Mouse (Mus musculus) left cerebral cortex, adult 11 months (tissue): Measurements from ENCODE around the gene Pi4k2b.
A peak's percentile ranks its signal among the peaks of the same experiment; 100 is the strongest.
"Not testable (repeated sequence)": the region's sequence is repeated elsewhere in the genome, so short reads cannot be mapped to it uniquely, and the experiment has no call there.

Source experiments
- DNase-seq: peaks from one replicate; pipeline ENCODE4 v3.0.0; 2022; ENCODE audit warnings: low spot score

Pi4k2b gene

DNA sequence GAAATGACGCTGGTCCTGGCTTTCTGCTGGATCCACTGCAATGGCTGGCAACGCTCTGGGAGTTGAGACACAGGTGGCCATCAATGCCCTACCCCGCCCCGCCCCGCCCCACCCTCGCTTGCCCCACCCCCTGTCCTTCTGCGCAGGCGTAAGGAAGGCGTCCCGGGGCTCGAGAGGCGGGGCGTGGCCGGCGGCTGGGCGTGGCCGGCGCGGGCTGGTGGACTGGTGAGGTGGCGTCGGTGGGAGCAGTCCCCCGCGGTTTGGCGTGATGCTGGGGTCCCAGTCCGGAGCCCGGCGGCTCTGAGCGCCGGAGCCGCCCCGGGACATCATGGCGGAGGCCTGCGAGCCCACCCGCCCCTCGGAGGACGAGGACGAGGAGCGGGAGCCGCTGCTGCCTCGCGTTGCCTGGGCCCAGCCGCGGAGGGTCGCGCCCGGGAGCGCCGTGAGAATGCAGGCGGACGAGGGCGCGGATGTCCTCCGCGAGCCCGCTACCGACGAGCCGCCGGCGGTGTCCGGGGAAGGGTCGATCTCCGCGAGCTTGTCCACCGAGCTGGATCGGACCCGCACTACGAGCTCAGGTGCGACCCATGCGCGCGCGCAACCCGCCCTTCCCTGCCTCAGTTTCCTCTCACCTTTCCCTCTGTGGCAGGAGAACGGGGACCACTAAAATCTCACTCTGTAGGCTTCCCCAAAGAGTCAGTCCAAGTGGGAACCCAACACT lies at the start of gene Pi4k2b:
Gene Pi4k2b, plus strand, starts transcription at position 184 of the 721 bp plus-strand sequence.
- DNase-seq: peak; percentile 17

DNA sequence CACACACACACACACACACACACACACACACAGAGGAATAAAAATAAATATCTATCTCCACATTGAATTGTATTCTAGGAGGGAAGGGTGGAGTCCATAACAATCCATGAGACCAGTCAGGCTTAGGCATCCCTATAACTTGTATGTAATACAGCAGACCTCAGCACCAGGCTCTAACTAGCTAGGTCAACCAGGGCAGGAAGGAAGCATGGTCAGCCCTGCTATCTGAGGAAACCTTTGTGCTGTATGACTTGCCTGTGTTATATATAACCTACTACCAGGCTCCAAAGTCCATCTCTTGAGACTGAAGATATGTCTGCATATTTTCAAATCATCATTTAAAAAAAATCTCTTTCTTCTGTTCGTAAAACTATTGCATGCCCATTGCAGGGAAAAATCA lies 44.1 kb upstream of the Pi4k2b start:
- DNase-seq: no peak

DNA sequence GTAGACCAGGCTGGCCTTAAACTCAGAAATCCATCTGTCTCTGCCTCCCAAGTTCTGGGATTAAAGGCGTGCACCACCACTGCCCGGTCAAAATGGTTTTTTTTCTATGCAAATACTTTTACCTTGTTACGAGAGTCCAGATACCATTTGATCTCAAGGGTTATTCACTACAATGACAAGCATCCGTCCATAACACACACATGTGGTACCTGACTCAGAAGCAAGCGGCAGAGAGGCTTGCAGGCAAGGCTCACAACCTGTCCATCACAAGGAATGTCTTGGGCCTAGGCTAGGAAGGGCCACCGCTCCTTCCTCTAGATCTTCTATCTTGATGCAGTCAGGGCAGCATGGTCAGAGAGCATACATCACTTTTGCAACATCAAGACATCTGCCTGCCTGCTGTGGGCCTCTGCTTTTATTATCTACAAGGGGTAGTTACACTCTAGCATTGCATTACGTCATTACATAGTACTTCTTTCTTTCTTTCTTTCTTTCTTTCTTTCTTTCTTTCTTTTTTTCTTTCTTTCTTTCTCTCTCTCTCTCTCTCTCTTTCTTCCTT lies 43.4 kb upstream of the Pi4k2b start:
- DNase-seq: not testable (repeated sequence)

DNA sequence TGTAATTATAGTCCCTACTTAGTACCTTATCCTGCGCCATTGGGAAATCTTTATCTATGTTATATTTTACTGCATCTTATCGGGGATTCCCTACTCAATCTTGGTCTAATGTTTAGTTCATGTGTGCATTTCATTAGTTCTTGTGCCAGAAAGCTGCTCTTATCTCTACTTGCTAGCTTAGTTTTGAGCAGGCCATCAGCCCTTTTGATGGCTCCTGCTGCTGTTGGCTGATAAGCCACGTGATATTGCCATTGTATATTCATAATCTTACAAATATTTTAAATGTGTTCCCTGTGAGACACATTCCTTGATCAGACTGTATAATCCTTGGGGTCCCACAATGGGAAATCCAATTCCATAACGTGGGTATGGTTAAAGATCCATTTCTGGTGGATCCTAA lies 36.8 kb upstream of the Pi4k2b start:
- DNase-seq: no peak

DNA sequence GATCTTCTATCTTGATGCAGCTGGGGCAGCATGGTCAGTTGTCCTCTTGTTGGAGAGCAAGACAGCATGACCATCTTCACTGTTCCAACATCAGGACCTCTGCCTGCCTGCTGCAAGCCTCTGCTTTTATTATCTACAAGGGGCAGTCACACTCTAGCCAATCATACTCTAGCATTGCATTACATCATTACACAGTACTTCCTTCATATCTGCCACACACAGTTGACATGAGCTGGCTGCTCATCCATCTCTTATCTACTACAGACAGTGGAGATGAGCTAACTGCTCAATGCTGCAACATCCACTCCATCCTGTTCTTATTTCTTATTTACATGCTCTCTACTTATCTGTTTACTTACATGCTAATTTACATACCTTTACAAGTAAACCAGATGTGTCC lies 28.7 kb upstream of the Pi4k2b start:
- no peak for DNase-seq

DNA sequence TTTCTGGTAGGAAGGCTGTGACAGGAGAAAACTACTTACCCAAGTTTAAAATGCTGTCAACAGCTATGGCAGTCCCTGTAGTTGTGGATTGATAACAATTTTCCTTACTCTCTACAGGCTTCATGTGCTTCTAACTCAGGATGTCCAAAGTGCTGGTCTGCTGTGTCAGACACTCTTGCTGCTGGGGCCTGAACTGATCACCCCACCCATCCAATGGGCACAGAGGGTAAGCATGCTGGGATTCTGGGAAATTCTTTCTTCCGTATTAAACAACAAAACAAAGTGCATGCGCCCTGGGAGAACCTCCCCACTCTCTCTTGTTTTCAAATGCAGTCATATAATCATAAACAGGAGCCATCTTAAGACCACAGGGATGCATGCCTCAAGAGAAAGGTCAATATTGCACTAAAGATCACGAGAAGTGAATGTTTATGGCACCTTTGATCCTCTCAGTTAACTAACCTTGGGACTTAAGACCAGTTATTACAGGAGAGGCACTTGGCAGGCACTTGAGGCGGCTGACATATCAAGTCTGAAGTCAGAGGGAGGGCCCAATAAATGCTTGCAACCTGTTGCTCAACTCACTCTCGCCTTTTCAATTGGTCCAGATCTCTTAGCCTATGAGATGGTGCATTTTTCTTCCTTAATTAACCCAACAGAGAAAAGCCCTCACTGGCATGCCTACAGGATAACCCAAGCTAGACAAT lies 24.5 kb upstream of the Pi4k2b start:
- DNase-seq: no peak

DNA sequence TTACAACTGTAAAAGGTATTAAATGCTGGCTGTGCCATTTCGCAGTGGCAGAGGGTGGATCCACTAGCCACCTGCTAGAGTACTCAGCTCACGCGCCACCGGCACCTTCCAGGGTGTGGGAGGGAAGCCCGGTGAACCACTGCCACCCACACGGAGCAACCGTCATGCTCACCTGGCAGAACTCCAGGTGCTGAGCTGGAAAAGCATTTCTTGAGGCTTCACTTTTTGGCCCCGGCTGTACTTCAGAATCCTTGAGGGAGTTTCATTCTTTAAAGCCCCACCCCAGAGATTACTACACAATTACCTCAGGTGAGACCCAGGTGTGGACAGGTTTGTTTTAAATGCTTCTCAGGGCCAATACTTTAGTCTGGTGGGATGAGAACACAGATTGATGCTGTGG lies 20.4 kb upstream of the Pi4k2b start:
- no peak for DNase-seq

DNA sequence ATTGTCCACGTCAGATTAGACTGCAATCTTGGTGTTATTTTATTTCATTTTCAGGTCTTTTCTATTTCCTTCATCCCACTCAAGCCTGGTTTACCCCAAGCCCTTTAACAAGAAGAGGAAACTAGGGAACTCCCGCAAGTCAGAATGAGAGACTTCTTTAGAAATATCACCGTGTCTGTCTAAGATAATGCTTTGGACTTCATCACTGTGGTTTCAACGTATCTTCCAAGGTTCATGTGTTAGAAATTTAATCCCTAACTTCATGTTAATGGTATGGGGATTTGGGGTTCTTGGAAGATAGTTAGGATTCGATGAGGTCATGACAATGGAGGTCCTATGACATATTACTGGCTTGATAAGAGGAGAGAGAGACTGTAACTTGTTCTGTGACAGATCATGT lies 13.6 kb upstream of the Pi4k2b start:
- no peak for DNase-seq

DNA sequence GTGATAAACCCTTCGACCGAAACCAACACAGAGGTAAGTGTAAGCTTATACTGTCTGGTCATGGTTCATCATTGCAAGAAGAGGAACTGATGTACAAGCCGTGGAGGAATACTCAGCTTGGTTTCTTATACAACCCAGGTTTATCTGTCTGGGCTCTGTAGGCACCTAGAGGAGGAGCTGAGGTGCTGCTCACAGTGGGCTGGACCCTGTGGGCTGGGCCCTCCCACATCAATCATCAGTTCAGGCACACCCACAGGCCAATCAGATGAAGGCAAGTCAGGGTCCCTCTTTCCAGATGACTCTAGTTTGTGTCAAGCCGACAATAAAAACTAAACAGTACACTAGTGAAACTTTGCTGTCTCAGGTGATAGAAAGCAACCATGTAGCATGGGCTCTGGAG lies 8.6 kb upstream of the Pi4k2b start:
- DNase-seq: no peak

DNA sequence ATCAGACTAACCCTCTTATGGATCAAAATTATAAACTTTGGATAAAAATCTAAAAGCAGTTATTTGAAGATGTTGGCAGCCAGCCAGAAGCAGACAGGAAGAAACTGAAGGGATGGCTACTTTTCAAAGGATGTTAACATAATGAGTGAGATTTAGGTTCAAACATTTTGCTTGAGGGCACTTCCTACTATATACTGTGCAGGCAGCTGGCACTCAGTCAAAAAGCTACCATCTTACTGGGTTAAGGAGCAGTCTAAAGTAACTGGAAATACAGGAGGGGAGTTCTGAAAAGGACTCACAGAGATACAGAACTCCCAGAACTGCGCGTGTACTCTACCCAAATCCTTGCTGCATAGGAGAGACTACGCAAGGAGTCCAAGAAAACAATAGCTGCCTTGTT lies 5.3 kb upstream of the Pi4k2b start:
- no peak for DNase-seq

DNA sequence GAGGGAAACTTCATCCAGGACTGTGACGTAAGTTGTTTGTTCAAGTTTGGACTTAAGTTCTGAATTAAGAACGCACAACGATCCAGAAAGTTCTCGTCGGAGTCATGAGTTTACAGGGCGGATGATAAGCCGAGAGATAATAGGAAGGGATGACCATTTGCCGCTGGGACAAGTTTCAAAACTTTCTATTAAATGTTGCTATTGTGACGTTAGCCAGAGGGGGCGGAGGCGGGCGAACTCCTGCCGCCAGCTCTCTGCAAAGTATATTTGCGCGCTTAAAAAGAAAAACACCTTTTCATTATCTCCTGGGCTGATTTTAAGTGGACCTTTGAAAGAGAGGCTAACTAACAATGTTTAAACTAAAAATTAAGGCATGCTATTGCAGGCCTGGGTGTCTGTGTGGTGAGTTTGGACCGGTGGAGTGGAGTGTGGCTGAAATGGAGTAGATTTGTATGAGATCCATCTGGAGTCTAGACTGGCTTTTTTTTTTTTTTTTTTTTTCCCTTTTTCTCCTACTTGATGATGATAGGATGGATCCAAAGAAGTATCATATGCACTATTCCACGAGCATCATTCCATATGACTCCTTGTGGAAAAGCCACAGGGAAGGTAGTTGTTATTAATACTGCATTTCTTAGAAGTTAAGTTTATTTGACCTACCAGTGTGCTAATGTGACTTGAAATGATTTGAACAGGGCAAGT lies 889 bp downstream of the Pi4k2b start:
- no peak for DNase-seq

DNA sequence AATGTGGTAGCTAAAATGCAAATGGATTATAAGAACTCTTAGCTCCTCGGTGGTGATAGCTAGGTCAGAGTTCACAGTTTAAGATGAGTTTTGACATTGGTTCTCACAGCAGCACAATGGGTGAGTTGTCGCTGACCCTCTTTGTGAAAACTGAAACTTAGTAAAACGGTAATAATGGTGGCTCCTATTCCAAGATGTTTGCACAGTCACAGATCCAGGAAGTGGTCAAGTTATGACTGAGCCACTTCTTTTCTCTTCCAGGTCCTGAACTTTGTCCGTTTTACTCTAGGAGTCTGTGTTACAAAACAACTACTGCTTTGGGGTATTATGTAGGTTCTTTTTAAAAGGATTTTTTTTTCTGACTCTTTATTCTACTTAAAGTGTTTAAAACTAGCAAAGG lies 1.9 kb downstream of the Pi4k2b start:
- no peak for DNase-seq

DNA sequence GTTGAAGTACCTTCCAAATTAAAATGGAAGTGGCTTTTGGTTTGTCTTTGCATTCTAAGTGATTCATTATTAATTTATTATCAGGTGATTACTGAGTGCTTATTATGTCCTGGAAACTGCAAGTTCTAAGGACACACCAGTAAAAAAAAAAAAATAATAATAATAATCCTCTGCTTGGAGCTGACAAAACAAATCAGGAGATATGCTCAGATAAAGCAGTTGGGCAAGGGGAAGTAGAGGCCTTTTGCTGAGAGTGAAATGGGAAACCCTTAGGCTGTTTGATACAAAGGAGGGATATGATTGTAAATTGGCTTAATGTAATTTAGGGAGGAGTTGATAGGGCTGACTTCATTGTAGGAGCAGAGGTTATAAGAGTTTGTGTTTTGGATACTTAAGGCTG lies 5.5 kb downstream of the Pi4k2b start:
- DNase-seq: no peak

DNA sequence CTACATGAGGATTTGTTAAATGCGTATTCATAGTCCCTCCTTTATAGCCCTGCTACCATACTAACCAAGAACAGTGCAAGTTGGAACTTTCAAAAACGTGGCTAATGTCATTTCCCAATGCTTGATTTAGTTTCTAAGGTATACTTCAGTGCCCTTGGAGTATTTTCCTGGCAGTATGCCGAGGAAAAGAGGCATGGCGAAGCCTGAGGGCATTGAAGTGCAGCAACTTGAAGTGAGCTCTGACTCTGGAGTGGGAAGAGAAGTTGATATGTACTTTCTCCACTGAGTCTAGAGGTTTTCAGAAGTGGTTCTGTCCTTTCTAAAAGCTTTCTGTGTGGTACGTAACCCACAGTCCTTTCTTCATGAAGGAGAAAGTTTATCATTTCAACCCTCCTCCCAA lies 7.4 kb downstream of the Pi4k2b start:
- no peak for DNase-seq

DNA sequence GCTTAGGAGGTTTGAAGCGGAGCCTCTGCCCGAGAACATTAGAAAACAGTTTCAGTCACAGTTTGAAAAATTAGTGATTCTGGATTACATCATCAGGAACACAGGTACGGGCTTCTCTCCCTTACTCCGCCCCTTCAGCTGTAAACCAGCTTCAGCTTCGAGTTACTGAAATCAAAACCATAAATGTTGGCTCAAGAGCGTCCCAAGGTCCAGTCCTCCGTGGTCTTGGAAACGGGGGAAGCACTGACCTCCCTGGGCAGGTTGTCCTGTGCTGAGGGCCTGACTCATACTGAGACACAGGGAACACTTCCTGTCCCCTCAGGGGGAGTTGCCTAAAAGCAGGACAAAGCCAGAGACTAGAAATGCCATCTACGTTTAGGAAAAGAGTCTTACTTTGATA lies 11.8 kb downstream of the Pi4k2b start:
- no peak for DNase-seq

DNA sequence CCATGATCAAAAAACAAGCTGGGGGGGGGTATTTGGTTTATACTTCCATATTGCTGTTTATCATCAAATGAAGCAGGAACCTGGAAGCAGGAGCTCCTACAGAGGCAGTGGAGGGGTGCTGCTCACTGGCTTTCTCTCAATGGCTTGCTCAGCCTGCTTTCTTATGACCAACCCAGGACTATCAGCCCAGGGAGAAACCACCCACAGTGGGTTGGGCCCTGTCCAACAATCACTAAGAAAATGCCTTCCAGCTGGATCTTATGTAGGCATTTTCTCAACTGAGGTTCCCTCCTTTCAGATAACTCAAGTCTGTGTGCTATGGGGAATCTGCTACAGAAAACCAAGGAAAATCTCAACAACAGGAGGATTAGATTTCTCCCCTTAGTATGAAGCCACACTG lies 12.8 kb downstream of the Pi4k2b start:
- DNase-seq: no peak

DNA sequence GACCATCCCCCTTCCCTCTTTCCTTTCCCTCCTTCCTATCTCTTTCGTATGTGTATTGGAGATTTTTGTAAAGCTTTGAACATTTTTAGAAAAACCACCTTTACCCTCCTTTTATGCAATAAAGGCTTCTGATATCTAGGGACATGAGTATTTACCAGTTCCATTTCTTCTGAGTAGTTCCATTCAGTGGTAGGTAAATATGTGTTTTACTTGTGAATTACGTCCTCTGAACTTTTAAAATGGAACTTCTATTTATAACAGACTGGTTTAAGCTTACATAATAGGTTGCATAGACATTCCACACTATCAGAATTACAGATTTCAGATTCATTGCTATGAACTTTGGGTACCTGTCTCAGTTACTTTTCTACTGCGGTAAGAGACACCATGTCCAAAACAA lies 14.0 kb downstream of the Pi4k2b start:
- DNase-seq: no peak

DNA sequence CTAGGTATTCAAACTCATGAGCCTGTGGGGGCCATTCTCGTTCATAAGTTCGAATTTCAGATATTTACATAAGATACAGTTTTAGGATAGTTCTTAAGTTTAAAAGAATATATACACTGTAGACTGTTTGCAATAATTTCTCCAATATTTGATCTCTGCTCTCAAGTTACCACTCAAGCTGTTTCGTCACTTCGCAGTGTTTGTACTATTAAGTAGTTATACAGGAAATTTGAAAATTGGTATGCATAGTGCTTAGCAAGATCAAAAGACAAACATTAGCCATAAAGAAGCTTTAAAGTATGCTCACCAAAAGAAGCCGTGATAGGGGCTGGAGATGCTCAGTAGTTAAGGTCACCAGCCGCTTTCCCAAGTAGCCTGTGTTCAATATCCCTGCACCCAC lies 14.6 kb downstream of the Pi4k2b start:
- DNase-seq: no peak

DNA sequence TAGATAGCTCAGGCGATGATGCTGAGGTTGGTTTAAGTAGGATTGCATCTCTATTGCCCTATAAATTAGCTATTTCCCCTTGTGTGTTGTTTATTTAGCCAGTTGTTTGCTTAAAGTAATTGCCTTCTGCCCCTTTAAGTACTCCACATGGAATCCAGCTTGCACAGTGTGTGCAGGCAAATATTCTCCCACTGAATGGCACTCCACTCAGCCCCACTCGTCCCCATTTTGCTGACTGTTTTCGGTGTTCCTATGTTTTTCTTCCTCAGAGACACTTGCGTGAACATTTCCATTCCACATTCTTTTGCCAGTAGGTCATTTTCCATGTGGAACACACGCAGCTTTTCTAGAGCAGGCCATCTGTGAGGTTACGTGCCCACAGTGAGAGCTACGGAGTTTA lies 21.2 kb downstream of the Pi4k2b start:
- DNase-seq: no peak

DNA sequence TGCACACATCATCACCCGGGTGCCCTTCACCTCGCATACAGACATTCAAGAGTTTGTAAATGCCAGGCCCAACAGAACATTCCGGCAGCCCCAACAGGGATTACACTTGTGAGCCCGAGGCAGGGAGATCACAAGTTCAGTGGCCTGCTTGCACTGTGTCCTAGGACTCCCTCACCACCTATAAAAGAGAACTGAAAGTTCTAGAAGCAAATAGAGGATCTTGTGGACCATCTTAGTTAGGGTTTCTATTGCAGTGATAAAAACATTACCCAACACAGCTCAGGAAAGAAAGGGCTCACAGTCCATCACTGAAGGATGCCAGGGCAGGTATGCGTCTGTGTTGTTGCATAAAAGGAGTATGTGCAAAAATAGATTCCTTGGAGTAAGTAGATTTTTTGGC lies 32.9 kb downstream of the Pi4k2b start:
- DNase-seq: no peak

DNA sequence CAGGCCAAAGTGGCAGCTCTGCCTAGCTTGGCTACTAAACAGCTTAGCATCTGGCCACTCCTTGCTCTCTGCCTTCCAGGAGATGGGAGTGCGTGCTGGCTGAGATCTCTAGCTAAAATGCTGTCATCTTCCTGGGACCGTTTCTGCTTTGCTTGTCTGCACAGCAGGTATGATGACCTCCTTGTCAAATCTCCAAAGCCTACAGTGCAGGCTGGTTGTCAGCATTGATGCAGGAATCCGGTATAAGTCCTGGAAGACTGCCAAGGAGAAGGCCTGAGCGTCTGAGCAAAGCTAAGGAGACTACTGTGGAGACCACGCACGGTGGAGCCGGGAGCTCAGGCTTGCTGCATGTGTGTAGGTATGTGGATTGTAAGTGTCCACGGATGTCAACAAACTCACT lies 33.9 kb downstream of the Pi4k2b start, which contains the start of gene Zcchc4:
Gene Zcchc4, plus strand, starts transcription at position 173 of the 400 bp plus-strand sequence.
- DNase-seq: no peak

DNA sequence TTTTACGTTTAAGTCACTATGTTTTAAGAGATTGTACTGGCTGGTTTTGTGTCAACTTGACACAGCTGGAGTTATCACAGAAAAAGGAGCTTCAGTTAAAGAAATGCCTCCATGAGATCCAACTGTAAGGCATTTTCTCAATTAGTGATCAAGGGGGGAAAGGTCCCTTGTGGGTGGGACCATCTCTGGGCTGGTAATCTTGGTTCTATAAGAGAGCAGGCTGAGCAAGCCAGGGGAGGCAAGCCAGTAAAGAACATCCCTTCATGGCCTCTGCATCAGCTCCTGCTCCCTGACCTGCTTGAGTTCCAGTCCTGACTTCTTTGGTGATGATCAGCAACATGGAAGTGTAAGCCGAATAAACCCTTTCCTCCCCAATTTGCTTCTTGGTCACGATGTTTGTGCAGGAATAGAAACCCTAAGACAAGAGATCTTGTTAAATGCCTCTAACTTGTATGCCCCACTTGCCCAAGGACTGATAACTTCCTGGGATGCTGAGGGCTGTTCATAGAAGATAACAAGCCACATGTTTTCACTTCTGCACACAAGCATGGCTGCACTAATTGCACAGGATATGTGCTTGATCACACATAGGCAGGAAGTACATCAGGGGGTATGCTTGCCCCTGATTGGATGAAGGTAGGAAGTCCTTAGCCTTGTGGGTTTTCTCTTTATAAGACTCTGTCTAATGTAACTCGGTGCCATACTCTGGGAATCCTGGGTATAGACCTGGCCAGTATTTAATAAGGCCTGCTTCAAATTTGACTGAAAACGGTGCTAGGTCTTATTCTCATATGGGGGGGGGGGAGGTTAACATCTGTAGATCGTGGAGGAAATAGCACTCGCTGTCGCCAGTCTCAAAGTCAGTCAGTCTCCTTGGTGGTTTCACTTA lies 35.3 kb downstream of the Pi4k2b start:
- not testable (repeated sequence) for DNase-seq
